Mouse (Mus musculus) retina, embryonic 14.5 days (tissue): ENCODE results near the gene Pcsk2.

Experiments
- DNase-seq: peaks from one replicate; pipeline ENCODE4 v3.0.0-alpha.2; 2015; ENCODE audit warnings: low spot score

Gene Pcsk2

DNA sequence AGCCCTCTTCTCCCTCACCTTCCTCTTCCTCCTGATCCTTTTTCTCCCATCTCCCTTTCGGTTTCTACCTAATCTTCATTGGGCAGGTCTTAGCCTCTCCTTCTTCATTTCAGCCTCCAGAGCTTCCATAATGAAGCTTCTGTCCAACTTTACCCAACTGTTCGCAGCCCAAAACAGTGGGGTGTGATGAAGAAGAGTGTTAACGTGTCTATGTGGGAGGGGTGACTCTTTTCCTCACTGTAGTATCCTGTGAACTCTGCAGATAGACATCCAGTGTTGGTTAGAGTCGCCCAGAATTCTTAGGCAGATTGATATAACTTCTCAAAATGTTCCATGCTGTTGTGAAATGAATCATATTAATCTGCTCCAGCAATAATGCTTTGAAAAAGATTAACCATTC lies 98.4 kb downstream of the Pcsk2 start:
- no peak for DNase-seq

DNA sequence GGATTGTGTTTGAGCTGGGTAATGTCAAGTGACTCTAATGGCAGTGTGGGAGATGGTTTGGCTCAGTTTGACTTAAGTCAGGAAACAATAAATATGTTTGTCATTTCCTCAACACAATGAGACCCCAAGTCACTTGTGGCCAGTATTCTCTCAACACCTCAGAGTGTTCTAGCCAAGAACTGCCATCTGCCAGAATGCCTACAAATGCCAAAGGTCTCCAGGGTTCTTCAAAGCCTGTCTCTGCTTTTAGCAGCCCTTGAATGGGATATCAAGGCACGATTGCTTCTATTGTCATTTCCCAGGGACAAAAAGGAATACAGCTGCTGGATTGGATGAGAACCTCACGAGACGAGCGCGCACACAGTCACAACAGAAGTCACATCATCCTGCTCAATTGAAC lies 100.0 kb downstream of the Pcsk2 start:
- no peak for DNase-seq

DNA sequence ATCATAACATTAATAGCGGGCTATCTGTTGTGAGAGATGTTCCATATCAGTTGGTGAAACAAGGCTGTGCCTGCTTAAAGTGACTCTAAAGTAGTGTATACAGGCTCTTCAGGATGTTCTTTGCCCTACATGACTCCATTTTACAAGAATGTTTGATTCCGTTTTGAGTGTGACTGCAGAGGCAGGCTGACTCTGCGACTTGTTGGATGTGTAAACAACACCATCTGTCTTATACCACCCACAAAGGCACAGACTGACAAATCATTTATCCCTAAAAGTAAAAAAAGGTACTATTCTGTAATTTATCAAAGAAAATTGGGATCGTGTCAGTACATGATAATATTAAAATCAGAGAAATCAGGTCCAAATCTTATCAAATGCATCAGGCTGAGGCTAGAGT lies 108.7 kb downstream of the Pcsk2 start:
- DNase-seq = no peak

DNA sequence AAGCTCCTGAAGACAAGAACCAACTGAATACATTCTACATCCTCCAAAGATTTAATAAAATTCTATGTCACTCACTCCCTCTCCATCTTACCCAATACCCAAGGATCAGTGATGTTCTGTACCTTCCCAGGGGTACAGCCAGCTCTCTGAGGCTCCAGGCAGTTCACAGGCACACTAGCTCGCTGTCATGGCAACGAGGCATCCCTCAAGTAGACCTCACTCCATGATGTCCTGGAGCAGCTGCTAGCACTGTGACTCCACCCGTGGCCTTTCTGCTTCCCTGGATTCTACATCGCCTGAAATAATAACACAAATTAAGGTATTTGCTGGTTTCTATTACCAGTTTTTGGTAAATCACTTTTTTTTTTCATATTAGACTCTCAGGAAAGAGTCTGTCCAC lies 111.0 kb downstream of the Pcsk2 start:
- peak; percentile 68 for DNase-seq

DNA sequence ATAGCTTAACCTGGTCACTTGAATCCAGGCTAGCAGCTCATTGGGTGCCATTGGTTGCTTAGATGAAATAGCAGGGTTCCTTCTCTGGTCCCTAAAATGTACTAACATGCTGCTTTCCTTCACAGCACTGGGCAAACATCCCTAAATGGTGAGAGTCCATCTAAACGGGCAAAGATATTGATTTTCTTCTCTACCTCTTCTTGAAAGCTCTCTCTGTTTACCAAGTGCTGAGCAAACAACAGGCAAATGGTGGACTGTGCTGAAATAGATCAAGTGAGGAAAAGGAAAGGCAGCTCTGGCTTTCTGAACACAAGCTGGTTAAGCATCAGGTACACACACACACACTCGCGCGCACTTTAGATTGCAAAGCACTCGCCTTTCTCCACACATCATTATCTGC lies 120.8 kb downstream of the Pcsk2 start:
- no peak for DNase-seq

DNA sequence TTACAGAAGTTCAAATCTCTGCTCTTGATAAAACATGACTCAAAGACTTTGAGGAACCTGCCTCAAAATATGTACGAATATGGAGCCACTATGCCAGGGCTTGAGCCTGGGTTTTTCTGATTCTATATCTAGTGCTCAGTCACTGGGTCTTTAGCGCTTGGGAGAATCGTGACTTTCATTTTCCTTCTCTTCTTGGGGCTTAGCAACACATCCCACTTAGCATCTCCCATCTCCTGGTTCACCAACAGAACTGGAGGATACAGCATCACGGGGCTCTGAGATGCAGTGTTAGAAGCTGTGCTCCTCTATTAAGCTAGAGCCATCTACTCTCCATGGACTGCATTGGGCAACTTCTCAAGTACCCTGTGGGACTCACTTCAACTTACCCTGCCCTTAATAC lies 131.9 kb downstream of the Pcsk2 start:
- no peak for DNase-seq

DNA sequence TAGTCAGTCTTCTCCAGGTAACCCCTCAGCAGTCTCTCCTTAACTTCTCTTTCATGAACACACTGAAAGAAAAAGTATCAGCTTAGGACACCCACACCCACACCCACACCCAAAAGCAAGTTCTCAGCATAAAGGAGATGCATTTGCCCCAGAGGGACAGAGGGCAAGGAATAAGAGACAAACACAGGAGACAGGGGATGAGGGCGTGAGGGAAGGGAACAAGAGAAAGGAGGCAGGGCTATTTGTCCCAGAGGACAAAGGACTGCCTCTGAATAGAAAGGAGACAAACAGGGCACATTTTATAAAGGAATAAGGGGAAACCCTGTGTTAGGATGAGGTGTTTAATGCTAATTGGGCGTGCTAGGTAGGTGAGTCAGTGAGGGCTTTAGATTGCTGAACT lies 133.6 kb downstream of the Pcsk2 start:
- DNase-seq = no peak

DNA sequence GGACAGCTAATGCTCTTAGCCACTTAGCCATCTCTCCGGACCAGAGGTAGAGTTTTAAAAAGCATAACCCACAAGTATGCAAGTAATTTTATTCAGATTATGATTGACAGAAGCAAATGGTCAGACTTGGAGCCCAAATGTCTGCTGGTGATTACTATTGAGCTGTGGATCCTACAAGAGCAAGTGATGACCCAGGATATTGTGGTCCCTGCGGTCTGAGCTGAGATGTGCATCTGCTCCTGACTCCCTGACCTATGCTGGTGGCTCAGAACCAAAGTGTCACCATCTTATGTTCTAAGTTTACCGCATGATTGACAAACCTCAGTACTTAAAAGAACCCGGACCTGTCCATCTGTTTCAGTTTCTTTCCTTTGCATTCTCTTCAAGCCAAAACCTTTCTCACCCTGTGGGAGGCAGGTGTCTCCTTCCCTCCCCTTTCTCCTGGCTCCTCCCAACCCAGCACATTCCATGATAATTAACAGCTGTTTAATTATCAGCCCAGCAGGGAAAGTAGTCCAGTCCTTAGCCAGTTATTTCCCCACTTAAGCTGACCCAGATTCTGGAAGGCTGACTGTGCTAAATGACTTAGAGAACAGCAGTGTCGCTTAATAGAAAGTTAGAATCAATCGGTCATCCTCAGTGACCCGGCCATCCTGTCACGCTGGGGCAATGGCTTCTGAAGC lies 136.1 kb downstream of the Pcsk2 start:
- peak; percentile 72 for DNase-seq

DNA sequence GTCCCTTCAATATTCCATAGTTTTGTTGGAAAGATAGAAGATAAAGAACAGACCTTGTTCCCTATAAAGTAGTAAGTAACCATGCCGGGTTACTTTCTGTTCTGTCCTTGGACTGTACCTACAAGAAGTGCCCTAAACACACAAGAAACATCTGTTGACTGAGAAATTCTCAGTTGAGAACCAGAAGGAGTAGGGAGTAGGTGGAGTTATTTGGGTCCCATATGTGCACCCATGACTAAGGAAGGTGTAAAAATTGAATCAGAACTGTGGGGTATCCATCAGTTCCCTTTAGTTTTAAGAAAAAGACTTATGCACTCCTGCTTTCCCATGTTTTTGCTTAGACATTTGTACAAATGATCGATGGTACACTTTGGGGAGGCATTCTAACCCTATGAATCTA lies 137.6 kb downstream of the Pcsk2 start:
- DNase-seq = no peak

DNA sequence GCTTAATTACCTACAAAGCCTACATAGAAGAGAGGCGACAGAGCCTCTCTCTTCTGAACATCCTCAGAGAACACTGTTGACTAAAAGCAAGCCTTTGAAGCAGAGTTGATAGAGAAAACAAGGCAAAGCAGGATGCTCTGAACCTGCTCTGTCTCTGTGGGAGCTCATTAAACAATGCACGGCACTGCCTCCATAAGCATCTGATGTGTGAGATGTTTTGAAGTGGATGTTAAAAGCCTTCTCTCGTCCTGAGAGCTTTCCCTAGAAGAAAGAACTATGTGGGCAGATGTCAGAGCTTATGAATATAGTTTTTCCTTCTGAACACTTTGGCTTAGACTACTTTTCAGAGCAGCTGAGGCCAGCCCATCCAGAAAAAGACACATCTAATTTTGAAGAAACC lies 145.3 kb downstream of the Pcsk2 start:
- DNase-seq = no peak

DNA sequence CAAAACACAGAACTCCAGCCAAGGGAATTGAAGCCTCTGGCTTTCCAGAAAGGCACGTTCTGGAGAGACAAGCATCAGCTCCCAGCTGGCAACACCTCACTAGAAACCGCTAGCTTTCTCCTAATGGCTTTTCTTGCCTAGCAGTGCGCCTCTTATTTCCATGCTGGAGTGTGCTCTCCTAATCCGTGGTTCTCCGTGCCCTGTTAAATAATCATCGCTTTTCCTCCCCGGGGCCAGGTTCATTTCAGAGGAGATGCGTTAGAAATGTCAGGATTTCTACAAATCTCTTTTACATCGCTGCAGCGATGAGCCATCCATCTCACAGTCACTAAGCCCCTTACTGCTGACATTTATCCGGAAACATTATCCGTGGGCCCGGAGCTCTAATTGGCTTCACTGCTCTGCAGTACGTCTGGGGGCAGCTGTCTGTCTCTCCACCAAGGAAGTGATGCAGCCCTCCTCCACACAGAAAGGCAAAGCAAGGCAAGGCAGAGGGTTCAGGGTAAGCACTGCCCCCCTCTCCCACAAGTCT lies 150.1 kb downstream of the Pcsk2 start:
- DNase-seq = peak; percentile 38

DNA sequence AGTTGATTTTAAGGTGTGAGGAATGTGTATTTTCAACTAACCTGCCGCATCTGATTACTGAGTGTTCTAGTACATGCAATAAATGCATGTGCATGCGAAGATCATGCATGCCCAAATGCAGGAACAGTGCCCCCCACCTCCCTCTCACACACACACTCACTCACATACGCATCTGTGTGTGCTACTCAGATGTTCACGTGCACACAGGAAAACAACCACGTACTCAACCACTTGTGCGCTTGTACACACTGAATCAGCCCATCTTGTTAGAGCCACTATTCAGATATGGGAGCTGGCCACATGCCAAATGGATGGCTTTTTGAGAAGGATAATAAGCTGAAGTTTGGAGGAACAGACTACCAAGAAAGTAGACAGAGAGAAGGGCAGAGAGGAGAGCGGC lies 150.7 kb downstream of the Pcsk2 start:
- no peak for DNase-seq

DNA sequence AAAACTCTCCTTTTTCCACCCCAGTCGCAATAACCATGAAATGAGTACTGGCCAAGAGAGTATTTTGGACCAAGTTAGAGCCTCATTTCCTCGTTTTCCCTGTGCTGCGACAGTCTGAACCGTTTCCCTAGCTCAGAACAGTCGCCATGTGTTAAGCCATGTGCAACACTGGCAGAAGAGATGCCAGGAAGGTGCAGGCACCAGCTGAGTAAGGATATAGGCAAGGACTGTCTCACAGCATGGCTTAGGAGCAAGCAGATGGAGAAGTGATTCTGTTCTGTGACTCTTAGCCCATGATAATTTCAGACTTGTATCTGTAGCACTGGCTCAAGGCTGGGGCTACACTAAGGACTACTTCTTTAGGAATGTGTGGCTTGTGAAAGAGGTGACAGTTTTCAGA lies 155.2 kb downstream of the Pcsk2 start:
- DNase-seq = no peak

DNA sequence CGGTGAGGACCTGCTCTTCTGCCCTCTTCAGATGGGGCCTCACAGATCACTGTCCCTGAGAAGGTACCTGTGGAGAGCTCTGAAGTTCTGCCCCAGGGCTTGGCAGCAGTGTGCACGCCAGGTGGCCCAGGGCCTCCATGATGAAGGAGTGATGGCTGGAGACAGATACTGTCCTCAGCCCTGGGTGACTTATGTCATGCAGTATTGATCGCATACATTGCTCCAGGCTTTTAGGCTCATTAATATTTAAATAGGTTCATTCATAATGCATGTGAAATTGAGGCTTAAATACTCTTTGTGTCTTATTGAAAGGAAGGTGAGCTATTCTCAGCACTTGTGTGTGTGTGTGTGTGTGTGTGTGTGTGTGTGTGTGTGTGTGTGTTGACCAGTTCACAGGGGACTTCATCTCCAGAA lies 157.0 kb downstream of the Pcsk2 start:
- peak; percentile 56 for DNase-seq

DNA sequence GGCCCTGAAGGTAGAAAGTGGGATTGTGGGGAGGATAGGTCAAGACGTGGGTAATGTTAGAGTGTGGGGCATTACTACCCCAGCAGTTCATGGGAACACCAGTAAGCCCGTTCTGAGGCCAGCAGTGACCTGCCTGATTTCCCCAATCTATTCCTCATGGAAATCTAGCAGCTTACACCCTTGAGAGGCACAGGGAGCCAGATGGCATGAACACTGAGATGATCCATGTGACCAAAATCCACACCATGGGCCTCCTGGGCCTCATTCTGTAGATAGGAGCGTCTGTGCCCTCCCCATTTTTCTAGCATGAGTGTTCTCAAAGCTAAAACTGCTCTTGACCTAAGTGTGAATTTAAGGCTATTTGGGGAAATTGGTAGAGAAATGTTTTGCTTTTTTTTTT lies 162.2 kb downstream of the Pcsk2 start:
- DNase-seq = no peak

DNA sequence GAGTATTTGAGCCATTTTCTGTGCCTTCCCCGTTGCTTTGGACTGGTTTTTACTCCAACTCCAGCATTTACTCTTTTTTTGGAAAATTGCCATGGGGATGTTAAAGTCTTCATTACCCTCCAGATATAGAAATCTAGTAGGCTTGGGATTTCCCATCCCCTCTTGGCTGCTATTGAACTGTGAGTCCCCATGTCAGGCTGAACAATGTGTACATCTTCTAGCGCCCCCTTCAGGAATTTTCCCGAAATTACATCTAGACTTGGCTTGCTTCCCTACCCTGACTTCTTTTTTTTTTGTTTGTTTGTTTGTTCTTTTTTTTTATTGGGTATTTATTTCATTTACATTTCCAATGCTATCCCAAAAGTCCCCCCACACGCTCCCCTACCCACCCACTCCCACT lies 163.3 kb downstream of the Pcsk2 start:
- peak; percentile 49 for DNase-seq

DNA sequence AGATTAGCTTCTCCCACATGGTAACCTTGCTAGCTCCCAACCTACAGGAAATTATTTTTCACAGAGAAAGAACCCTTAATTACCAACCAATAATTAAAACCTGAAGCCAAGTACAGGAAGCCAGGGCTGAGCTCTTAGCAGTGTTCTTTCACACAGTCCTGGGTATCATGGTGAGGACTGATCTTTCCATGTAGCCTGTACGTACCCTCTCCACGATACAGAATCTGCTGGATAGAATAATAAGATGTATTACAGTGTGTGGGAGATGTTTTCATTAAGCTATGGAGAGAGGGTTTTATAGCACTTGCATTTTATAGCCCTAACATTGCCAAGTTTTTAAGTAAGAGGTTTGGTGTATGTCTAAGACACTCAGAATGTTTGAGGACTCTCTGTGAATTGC lies 164.0 kb downstream of the Pcsk2 start:
- no peak for DNase-seq

DNA sequence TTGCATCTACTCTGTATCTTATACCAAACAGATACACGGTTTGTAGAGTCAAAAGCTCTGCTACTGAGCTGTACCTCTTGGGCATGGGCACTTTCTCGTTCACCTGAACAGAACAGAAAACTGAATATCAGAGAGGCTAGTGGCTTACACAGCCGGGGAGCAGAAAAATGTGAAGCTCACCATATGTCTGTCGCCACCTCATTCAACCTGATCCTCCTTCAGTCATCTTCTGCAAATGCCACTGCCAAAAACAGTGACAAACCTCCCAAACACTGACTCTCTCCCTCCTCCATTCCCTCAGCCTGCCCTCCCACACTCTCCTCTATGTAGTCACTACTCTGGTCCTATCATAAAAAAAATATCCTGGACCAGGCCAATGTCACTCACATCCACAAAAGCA lies 165.9 kb downstream of the Pcsk2 start:
- no peak for DNase-seq

DNA sequence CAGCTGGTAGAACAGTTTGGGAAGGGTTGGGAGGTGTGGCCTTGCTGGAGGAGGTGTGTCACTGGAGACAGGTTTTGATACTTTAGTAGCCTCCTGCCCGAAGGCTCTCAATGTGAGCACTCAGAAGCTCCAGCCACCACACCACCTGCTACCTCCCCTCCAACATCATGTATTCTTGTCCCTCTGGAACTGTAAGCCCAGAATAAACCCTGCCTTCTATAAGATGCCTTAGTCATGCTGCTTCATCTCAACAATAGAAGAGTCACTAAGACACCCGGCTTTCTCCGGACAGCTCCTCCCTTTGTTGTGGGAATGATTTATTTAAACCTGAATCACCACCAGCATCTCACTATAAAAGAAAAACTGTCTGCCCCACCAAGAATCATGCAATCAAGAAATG lies 166.9 kb downstream of the Pcsk2 start:
- no peak for DNase-seq

DNA sequence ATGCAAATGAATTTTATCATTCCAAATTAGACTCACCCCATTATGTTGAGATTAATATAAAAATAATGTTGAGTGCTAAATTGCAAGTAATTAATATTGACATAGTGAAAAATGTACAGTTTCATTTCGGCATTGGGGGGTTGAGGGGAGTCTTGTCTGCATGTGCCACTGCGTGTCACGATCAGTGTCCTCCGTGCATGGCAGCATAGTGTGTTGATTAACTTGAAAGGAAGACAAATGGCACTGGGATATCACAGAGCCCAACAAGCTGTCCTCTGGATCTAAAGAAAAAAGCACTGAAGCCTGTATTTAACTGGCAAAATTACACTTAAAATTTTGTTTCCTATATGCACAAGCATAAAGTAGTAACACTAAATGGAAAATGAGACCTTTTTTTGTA lies 167.9 kb downstream of the Pcsk2 start:
- no peak for DNase-seq

DNA sequence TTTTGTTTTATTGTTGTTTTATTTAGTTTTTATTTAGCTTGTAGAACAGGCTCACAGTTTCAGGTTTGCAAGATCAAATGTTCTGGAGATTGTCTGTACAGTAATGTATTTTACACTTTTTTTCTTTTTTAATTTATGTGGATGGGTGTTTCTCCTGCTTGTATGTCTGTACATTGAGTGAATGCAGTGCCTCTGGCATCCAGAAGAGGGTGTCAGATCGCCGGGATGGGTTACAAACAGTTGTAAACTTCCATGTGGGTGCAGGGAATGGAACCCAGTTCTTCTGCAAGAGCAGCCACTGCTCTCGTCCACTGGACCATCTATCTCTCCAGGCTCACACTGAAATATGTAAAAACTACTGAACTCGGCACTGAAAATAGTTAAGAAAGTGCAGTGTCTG lies 169.2 kb downstream of the Pcsk2 start:
- no peak for DNase-seq

DNA sequence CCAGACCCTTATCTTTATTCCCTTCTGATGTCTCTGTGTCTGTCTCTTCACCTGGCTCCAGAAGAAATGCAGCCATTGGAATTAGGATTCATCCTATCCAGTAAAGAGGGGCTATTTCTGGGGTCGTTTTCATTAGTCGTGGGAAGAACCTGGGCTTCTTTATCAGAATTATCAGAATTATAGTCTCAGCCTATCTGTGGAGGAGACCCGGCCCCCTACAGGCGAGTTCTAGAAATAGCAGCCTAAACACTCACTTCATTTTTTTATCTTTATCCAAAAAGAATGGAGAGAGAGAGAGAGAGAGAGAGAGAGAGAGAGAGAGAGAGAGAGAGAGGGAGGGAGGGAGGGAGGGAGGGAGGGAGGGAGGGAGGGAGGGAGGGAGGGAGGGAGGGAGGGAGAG lies 177.3 kb downstream of the Pcsk2 start:
- peak; percentile 50 for DNase-seq

DNA sequence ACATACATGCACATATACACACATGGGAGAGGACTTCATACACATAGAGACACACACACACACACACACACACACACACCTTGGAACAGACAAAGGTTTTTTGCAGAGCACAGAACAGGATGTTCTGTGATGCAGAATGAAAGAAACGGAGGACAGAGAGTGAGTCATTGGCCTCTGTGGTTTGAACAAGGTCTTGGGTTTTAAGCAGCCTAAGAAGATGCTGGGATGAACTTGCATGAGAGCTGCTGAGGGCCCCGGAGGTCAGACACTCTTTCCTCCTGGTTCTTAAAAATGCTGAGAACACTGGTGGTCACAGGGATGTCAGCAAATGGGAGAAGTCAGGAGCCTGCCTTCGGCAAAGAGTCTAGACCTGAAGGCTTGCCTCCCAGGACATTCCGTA lies 178.1 kb downstream of the Pcsk2 start:
- no peak for DNase-seq

DNA sequence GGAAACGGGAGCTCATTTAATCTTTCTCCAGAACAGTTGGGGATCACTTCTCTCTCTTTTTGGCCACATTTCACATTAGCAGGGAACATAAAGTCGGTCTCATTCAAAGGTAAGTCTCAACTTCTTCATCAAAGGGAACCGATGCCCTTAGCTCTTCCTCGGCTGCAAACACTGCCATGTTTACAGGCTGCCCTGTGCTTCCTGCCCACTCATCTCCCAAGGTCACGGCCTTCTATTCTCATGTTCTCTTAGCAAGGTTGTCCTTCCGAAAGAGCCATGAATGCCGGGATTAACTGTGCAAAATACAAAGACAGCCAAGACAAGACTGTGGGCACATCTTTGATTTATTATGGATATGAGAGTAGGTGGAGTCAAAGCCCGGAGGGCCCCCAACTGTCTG lies 178.8 kb downstream of the Pcsk2 start:
- no peak for DNase-seq

DNA sequence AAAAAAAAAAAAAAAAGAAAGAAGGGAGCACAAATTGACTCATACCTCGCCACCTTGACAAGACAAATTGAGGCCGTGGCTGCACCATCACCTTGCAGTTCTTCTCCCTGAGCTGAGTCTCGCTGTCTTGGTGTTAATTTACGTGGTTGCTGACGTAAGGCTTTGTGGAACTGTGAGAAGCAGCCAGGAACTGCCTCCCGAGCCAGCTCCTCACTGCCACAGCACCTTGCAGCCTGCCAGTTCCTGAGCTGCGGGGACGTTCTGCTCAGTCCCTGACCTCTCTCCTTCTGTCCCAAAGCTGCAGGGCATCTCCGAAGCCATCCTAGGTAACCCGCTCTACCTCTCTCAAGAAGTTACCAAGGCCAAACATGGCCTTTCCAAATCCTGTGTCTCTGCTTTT lies 186.5 kb downstream of the Pcsk2 start:
- no peak for DNase-seq
